Mouse (Mus musculus) embryonic facial prominence, embryonic 10.5 days (tissue): ENCODE results near the gene St5. TPM values are rescaled to one million over a fixed set of nuclear protein-coding genes. Genes with fewer than 3 reads are reported as not detected.

Experiments
- DNase-seq: peaks from one replicate; pipeline ENCODE4 v3.0.0-alpha.2; 2017; ENCODE audit warnings: low spot score
- H3K27ac ChIP-seq: fragments of 300-500 bp; sonication (generic); replicated peaks from 2 replicates; pipeline ENCODE4 v1.5.1; 2016; ENCODE audit warnings: mild to moderate bottlenecking
- H3K27me3 ChIP-seq: fragments of 300-500 bp; sonication (generic); replicated peaks from 2 replicates; pipeline ENCODE4 v1.6.1; 2016; ENCODE audit warnings: low read depth, mild to moderate bottlenecking; ENCODE audit not compliant: poor library complexity, severe bottlenecking
- H3K36me3 ChIP-seq: fragments of 300-500 bp; sonication (generic); replicated peaks from 2 replicates; pipeline ENCODE4 v1.6.1; 2016; ENCODE audit warnings: mild to moderate bottlenecking, moderate library complexity
- H3K4me1 ChIP-seq: fragments of 300-500 bp; sonication (generic); 2 replicates; pipeline ENCODE4 v1.6.1; 2016
- H3K4me3 ChIP-seq: fragments of 300-500 bp; sonication (generic); 2 replicates; pipeline ENCODE4 v1.5.1; 2016; ENCODE audit warnings: mild to moderate bottlenecking, moderate library complexity
- H3K9me3 ChIP-seq: fragments of 300-500 bp; sonication (generic); 2 replicates; pipeline ENCODE4 v1.6.1; 2016; ENCODE audit warnings: mild to moderate bottlenecking
- WGBS: fragments of 180-500 bp; shearing (Covaris S2); methylation state at CpG from one replicate; pipeline ENCODE4 v1.1.7; 2016; 5-methylcytosine and 5-hydroxymethylcytosine counted together
- polyA plus RNA-seq: library from polyadenylated mRNA; unstranded; fragments of >200 nt; fragmentation: Nextera tagmentation; extraction: Ambion mirVana; gene quantifications from 2 replicates; pipeline ENCODE4 v1.2.1, GENCODE M21; 2016

St5 gene
- polyA plus RNA-seq, 1 experiment from 2014 or later = 46.4 TPM

DNA sequence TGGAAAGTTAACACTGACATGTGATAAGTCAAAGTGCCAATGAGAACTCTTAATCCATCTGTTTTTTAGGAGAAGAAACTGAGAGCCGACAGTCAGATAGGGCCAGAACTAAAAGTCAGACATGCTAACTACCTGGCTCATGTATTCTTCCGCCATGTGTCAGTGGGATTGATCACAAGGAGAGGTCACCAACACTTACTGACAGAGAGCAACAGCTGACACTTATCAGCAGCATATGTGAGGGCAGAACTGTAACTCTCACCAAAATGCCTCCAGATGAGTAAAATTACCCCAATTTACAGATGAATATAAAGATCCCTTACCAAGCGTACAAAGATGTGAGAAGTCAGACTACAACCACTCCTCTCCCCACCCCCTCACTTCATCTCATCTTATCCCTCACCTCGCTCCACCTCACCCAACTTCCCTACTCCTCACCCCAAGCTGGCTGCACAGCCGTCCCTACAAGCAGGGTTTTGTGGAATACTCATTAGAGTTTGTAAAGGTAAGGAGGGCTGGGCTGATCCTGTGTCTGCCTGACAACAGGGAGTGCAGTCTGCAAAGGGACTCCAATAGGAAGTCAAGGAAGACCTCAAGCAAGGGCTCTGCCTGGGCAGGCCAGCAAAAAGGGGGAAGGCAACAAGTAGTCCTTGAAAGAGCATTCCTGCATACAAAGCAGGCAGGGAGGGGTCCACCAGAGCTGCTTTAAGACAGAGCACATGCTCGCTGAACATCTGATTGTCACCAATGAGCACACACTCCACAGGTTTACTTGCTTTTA lies 93.7 kb downstream of the St5 start:
- no peaks in the 10 kb centered on the region for H3K27me3 ChIP-seq
- peak; percentile 34 for DNase-seq
- H3K9me3 ChIP-seq = no peaks in the 10 kb centered on the region
- H3K4me1 ChIP-seq = peaks cover 64% of the 10 kb centered on the region
- 54% methylated on average over 6 of the region's 6 CpGs for WGBS
- no peaks in the 10 kb centered on the region for H3K36me3 ChIP-seq
- no peak overlapping the region for H3K4me3 ChIP-seq
- H3K27ac ChIP-seq = no peak overlapping the region

DNA sequence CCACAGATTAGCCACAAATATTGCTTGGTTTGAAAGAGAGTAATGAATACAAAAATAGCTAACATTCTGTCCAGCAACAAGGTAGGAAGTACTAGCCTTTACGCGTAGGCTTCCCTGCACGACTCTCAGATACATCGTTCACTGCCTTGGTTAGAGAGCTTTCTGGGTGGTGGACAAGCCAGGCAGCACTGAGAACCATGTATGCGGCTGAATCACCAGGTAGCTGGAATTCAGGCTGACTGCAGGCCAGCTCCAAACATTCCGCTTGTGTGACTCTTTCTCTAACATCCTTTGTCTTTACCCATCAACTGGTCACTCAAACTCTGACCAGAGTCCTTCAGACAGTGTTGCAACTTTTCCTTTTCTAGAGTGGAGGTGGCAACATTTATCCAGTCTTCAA lies 94.6 kb downstream of the St5 start:
- Histone ChIP-seq H3K27me3 (no peaks in the 10 kb centered on the region), H3K9me3 (no peaks in the 10 kb centered on the region), H3K4me1 (peaks cover 55% of the 10 kb centered on the region), H3K27ac (no peak overlapping the region), H3K4me3 (no peak overlapping the region), H3K36me3 (no peaks in the 10 kb centered on the region)
- DNase-seq = no peak
- WGBS = 91% methylated on average over 6 of the region's 6 CpGs

DNA sequence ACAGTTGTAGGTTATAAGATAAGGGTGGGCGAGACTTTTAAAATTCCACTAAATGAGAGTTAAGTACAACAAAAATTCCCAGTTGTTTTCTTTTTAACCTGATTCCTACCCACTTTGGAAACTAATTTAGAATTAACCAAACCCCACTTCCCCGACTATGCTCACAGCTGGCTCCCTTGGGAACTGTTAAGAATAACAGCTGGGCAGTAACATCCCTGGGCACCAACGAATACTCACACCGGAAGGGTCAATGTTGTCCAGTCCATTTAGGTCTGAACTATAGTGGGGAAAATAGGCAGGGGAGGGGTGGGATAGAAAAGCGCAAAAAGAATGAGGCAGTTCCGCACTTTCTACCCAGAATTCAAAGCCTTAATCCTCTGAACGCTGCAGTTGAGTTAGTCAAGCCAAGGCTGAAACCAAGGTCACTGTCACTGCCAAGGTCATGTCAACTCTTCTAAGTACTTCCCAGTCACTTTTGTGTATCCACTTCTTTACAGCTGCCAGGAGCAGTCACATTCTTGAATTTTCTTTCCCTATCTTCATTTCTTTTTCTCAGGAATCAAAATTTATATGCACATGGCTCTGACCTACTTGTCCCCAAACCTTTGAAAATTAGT lies 96.3 kb downstream of the St5 start:
- DNase-seq = no peak
- no peak overlapping the region for H3K4me3 ChIP-seq
- 0 out of 2 replicates have a peak, but pooled peaks cover 2% of the 10 kb centered on the region for H3K36me3 ChIP-seq
- 74% methylated on average over 7 of the region's 7 CpGs for WGBS
- H3K4me1 ChIP-seq = peaks cover 51% of the 10 kb centered on the region
- H3K27me3 ChIP-seq = no peaks in the 10 kb centered on the region
- H3K27ac ChIP-seq = no peak overlapping the region
- no peaks in the 10 kb centered on the region for H3K9me3 ChIP-seq

DNA sequence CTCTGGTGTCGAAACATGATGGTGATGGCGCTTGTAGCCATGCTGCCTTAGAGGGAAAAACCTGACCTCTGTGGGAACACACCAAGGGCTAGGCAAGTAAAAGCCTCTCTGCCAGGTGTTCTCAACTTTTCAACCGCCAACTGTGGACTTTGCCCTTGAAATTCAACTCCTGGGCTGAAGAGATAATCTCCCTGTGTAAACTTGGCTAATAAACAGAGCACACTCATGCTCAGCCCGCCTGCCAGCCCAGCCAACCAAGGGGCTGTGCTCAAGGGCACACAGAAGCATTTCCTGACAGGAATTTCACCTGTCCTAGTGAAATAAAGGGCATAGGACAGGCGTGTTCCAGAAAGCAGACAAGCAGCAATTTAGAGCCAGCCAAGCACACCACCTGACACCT lies 100.8 kb downstream of the St5 start:
- no peak for DNase-seq
- no peaks in the 10 kb centered on the region for H3K9me3 ChIP-seq
- H3K4me1 ChIP-seq = peaks cover 20% of the 10 kb centered on the region
- no peaks in the 10 kb centered on the region for H3K27me3 ChIP-seq
- H3K36me3 ChIP-seq = peaks cover 2% of the 10 kb centered on the region; the same call in 1 of the 2 replicates
- peak overlapping the region; percentile 24; the same call in 1 of the 2 replicates for H3K27ac ChIP-seq
- WGBS = 69% methylated on average over 5 of the region's 5 CpGs
- no peak overlapping the region for H3K4me3 ChIP-seq

DNA sequence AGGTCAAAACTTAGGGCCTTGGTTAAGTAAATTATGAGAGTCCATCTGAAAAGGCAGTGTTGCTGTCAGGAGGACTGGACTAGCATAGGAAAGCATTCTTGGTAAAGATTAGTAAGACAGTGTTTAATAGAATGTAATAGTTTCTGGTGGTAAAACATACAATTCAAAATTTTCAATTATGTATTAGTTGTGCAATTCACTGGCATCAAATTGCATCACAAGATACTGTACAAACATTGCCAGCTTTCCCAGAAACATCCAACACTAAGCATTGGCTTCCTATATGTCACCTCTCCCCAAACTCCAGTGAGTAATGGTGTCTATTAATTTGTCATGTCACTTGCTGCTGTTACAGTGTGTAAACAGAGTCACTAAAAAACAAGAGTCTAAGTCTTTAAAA lies 101.4 kb downstream of the St5 start:
- Histone ChIP-seq H3K27ac (no peak overlapping the region), H3K4me1 (peaks cover 16% of the 10 kb centered on the region), H3K4me3 (no peak overlapping the region), H3K36me3 (peaks cover 2% of the 10 kb centered on the region; the same call in 1 of the 2 replicates), H3K9me3 (no peaks in the 10 kb centered on the region), H3K27me3 (no peaks in the 10 kb centered on the region)
- DNase-seq = no peak

DNA sequence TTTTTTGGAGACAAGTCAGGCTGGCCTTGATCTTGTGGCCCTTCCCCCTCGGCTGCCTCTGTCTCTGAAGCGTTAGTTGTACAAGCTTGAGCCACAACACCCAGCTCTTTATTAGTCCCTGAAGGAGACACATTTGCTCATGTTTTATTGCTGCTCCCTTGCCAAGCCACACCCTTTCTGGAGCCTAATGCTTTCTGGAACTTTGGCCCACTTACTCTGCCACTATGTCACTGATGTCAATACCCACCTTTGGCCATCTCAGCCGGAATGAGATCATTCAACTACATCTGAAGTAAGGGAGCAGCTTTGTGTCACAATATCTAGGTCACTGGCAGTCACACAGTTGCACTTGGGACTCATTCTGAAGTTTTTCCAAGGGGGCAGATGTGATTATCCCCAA lies 102.7 kb downstream of the St5 start:
- no peaks in the 10 kb centered on the region for H3K9me3 ChIP-seq
- peaks cover 11% of the 10 kb centered on the region for H3K4me1 ChIP-seq
- H3K36me3 ChIP-seq = peaks cover 2% of the 10 kb centered on the region; the same call in 1 of the 2 replicates
- H3K27me3 ChIP-seq = no peaks in the 10 kb centered on the region
- H3K4me3 ChIP-seq = no peak overlapping the region
- no peak for DNase-seq
- WGBS = 81% methylated on average over 3 of the region's 3 CpGs
- no peak overlapping the region for H3K27ac ChIP-seq

DNA sequence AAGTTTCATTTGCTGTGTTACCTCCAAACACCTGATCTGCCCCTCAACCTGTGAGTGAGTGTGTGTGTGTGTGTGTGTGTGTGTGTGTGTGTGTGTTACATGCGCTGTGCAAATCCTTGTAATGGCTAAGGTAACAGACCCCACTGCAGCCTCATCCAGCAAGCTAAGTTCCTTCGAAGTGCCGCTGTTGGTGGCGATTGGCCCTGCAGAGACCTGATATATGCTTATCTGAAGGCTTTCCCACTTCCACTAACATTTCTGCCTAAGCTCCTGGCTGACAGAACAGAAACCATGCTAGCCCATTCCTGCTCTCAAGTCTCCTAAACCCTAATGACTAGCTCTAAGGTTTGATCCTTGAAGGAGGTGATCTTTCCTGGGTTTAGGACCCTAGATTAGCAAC lies 103.4 kb downstream of the St5 start:
- Histone ChIP-seq H3K36me3 (peaks cover 2% of the 10 kb centered on the region; the same call in 1 of the 2 replicates), H3K4me3 (no peak overlapping the region), H3K27me3 (no peaks in the 10 kb centered on the region), H3K27ac (no peak overlapping the region), H3K9me3 (no peaks in the 10 kb centered on the region), H3K4me1 (peaks cover 11% of the 10 kb centered on the region)
- DNase-seq = no peak
- WGBS = 98% methylated on average over 4 of the region's 4 CpGs

DNA sequence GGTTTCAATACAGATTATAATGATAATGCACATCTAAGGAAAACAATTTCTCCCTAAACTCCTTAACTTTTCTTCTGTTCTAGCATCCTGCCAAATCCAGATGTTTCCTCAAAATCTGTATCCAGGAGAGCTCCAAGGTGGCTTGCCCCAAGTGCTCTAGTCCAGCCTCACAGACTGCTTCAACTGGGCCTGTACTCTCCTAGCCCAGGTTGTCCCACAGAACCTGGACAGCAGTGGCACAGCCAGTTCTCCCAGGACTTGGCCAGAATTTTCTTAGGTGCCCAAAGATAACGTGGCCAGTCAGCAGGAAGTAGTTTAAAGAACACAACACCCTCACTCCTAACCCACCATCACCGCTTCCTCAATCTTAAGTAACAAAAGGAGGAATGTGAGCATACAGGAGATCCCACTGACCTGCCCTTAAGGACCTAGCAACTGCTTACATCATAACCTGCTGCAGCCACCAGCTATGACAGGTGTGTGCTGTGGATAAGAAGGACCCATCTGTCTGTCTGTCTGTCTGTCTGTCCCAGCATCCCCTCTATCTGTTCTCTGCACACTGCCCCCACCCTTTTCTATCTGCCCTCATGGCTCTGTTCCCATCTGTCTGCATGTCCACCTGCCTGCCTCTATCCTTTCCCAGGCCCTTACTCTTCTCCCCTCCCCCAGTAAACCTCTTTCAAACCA lies 108.4 kb downstream of the St5 start:
- no peak for DNase-seq
- no peaks in the 10 kb centered on the region for H3K27me3 ChIP-seq
- no peaks in the 10 kb centered on the region for H3K9me3 ChIP-seq
- no peak overlapping the region for H3K4me3 ChIP-seq
- 83% methylated on average over 2 of the region's 2 CpGs for WGBS
- no peak overlapping the region for H3K27ac ChIP-seq
- no peaks in the 10 kb centered on the region; the same call in 1 of the 2 replicates for H3K36me3 ChIP-seq
- H3K4me1 ChIP-seq = peaks cover 7% of the 10 kb centered on the region; the same call in 1 of the 2 replicates

DNA sequence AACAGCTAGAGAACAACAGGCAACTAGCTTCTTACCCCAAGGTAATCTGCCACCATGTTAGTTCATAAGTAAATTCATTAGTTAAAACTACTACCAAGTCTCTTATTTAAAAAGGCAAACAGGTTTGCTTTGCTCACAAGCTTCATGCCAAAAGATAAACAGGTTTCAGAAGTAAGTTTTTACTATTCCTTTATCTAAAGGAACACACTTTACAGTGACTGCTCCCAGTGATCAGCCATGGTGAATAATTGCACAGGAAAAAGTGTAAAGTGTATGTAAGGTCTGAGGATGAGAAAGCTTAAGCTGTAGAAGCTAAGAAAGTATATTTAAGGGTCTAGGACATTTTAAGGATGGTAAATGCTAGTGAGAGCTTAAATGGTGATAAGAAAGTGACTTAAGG lies 109.4 kb downstream of the St5 start:
- no peaks in the 10 kb centered on the region for H3K27me3 ChIP-seq
- H3K36me3 ChIP-seq = no peaks in the 10 kb centered on the region
- H3K4me1 ChIP-seq = peaks cover 7% of the 10 kb centered on the region; the same call in 1 of the 2 replicates
- no peak overlapping the region for H3K27ac ChIP-seq
- DNase-seq = no peak
- no peak overlapping the region for H3K4me3 ChIP-seq
- H3K9me3 ChIP-seq = no peaks in the 10 kb centered on the region

DNA sequence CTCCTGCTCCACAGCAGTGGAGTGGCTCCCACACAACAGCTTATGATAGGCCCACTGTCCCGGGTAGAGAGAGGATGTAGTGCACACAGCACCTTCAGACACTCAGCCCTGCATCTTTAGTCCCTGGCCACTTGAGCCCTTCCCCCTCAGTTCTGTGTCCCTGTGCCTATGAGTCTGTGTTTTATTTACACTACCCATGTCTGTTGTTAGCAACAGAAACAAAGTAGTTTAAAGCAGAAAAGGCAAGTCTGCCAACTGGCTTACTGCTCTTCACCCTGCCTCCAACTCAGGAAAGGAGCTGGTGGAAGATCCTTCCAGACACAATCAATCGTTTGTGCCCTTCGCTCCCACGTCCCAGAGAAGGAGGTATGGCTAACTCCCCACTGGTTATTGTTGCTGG lies 111.2 kb downstream of the St5 start:
- DNase-seq = no peak
- H3K36me3 ChIP-seq = no peaks in the 10 kb centered on the region
- H3K4me3 ChIP-seq = no peak overlapping the region
- peaks cover 13% of the 10 kb centered on the region for H3K4me1 ChIP-seq
- 52% methylated on average over 4 of the region's 4 CpGs for WGBS
- no peaks in the 10 kb centered on the region for H3K27me3 ChIP-seq
- no peak overlapping the region for H3K27ac ChIP-seq
- H3K9me3 ChIP-seq = no peaks in the 10 kb centered on the region

DNA sequence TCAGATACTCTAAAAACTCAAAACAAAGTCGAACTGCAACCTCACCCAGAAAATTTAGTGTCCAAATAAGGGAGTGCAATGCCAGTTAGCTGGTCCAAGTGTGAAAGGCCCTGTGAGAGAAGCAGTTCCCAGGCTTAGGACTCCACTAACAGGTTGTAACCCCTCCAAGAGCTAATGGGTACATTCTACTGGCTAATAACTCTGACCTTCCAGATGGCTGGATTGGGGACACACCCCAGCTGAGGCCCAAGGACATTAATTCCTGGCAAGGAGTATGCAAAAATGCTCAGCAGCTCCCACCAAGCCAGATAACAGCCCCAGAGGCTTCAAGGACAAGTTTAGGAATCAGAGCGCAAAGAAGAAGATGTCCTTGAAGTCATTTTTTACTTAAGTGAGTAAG lies 112.8 kb downstream of the St5 start:
- no peak for DNase-seq
- Histone ChIP-seq H3K27me3 (no peaks in the 10 kb centered on the region), H3K4me1 (peaks cover 18% of the 10 kb centered on the region), H3K9me3 (no peaks in the 10 kb centered on the region), H3K4me3 (no peak overlapping the region), H3K27ac (no peak overlapping the region), H3K36me3 (no peaks in the 10 kb centered on the region)
- WGBS = 95% methylated on average over 2 of the region's 2 CpGs

DNA sequence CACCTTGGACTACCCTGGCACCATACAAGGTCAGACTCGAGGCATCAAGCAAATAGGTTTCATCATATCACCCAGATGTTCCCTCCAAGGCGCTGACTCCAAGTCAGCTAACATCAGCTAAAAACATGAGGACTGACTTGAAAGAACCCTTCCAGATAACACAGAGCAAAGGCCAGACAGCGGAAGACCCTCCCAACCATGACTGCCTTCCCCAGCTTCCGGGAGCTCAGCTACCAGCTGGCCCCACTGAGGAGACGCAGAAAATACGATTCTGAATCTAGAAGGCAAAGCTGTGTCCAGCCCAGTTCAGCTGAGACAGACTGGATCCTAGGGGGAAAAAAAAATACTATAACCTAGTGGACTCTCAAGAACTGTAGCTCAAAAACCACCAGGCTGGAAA lies 114.4 kb downstream of the St5 start:
- Histone ChIP-seq H3K36me3 (no peaks in the 10 kb centered on the region), H3K4me3 (no peak overlapping the region), H3K27ac (no peak overlapping the region), H3K27me3 (no peaks in the 10 kb centered on the region), H3K4me1 (peaks cover 20% of the 10 kb centered on the region), H3K9me3 (no peaks in the 10 kb centered on the region)
- 75% methylated on average over 6 of the region's 6 CpGs for WGBS
- DNase-seq = no peak

DNA sequence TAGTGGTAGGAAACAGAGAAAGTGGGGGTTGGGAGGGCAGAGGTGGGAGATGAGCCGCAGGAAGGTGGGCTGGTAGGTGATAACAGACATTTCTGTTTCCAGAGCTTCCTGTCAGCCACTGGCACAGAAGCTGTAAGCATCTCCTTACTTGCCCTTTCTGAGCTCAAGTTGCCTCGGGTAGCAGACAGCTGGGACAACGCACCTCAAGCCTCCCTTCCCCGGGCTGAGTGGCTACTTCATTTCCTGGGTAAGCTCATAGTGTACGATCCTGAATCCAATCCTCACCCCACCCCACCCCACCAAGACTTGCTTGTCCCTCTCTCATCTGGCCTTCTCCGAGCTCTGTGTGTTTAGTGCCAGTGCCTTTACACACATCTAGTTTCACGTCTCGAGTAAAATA lies 115.3 kb downstream of the St5 start:
- WGBS = 78% methylated on average over 8 of the region's 8 CpGs
- no peak for DNase-seq
- no peak overlapping the region for H3K4me3 ChIP-seq
- peaks cover 20% of the 10 kb centered on the region for H3K4me1 ChIP-seq
- H3K27me3 ChIP-seq = no peaks in the 10 kb centered on the region
- no peaks in the 10 kb centered on the region for H3K9me3 ChIP-seq
- H3K36me3 ChIP-seq = no peaks in the 10 kb centered on the region
- H3K27ac ChIP-seq = no peak overlapping the region
